Mouse (Mus musculus) layer of hippocampus, postnatal 25 days (tissue): Measurements from ENCODE around the gene Gm10134. TPM values are rescaled to one million over a fixed set of nuclear protein-coding genes. Genes with fewer than 3 reads are reported as not detected.

Experiments
- DNase-seq, 2 experiments: peaks; one replicate each; pipeline ENCODE4 v3.0.0; 2022; ENCODE audit warnings: mixed read lengths in 2 of 2, low spot score in 1 of 2; ENCODE audit errors: extremely low spot score in 1 of 2
- total RNA-seq, 2 experiments: library from RNA; stranded (reverse); gene quantifications; 2 replicates each; pipeline ENCODE4 v1.2.3; 2021

Gene Gm10134
- total RNA-seq, 2 experiments from 2014 or later: 2.0 TPM; not detected in 1

DNA sequence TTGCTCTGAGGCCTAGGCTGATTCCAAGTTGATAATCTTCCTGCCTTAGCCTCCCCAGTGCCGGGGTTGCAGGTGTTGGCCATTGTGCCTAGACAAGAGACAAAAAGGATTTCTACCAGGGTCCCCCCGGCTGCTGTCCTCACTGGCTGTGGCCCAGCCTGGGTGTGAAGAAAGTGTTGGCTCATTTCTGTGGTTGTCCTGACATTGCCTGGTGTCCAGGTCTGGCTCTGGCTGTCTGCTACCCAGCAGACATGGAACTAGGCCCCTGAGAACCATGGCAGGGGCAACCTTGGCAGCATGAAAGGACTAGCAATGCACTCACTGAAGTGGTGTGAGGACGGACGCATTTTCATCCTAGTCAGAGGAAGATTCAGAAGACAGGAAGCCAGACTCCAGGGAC, 24.0 kb downstream of the Gm10134 start:
- no peak for DNase-seq

DNA sequence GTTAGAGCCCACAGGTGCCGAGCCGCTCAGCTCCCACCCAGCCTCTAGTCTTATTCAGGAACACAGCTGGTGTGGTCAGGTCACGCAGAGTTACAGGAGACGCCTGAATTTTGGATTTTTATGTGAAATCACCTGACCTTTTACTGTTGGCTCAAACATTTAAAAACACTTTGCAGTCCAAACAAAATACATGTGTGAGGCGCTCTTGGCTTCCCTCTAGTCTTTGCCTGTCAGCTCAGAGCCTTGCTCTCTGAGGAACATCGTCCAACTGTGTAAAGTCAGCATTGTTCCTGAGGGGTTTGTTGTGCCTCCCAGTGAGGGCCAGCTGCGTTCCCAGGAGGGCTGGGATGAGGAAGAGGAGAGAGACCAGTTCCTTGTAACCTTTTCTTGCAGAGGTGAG, 24.4 kb downstream of the Gm10134 start:
- no peak for DNase-seq

DNA sequence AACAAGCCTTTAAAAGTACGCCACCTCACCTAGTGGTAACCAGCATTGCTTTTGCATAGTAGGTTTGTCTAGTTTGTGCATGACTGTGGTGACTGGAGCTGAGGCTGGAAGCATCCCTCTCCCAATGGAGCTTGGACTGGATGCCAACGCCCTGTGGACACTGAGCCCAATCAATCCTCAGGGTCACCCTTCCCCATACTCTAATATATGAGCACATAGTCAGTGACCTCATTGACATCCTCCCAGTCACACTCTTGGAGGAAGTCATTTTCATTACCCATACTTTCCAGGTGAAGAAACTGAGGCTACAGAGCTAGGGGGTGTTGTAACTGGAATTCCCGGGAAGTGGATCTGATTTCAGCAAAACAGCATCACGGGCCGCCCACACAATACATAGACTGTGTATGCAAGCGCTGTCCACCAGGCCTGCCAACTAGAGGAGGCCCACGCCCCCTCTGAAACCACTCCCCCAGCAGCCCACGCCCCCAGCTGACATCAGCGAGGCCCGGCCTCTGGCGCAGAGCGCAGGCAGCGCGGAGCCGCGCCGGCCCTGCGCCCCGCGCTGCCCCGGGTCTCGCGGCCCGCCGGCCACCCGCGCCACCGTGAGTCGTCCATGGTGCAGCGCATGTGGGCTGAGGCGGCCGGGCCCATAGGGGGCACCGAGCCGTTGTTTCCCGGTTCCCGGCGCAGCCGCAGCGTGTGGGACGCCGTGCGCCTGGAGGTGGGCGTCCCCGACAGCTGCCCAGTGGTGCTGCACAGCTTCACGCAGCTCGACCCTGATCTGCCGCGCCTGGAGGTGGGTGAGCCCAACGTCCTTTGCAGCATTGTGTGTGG, 27.3 kb downstream of the Gm10134 start:
- DNase-seq: peak; percentile 65 to 67

DNA sequence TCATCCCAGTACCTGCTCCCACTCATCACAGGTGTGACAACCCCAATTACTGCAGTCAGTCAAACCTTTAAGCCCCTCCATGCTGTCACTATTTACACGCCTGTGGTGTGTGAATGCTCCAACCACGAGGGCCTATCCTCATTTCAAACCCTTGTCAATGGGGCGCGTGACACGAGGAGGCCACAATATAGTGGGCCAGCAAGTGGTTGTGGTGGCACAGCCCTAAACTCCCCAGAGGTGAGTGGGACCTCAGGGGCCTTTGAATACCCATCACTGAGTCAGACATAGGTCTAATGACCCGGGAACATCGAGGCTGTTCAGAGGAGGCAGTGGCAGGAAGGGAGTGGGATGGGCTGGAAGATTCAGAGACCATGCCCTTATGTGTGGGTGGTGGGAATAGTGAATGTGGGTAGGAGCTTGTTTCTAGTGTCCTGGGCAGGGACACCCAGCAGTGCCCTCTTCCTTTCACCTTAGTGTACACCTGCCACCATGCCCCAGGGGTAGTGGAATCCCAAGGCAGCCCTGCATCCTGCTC, 28.1 kb downstream of the Gm10134 start:
- no peak for DNase-seq

DNA sequence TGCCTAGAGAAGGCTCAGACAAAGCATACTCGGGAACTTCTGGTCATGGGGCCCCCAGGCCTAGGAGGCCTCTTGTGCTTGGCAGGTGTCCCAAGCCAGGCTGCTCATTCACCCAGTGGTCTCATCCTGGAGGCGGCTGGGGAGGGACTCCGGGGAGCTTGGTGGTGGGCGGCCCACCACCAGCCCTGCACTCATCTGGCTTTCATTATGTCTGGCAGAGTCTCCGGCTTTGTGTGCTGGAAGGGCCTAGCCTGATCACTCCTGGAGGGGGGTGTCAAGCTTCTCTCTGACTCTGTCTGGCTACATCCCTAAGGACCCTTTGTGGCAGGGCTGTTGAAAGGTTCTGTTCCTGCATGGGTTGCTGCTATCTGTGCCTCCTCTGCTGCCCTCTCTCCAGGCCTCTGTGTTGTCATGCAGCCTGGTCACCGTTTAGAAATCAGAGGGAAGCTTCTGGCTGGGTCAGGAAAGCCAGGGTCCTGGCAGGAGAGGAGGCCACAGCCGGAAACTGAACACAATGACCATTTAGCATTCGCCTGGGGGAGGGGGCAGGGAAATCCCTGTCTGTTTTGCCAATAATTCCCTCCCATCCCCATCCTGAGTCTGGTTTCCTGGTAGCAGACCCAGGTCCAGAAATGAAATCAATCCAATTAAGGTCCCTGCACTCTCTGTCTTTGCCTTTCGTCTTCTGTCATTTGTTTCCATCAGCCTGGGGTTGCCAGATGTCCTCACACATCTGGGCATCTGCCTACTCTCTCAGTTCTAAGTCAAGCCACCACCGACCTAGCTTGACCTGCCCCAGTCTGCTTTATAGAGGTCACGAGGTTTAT, 28.8 kb downstream of the Gm10134 start:
- no peak for DNase-seq

DNA sequence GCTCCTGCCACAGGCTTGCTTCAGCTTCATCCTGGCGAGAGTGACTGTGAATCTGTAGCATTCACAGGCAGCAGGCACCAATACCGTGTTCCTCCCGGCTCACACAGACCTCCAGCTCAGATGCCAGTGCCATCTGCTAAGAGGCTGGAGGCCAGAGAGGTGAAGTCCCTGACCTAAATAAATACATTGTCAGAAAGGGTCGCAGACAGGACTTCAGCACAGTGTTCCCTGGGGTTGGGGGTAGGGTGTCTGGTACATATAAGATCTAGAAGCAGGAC, 29.3 kb downstream of the Gm10134 start:
- no peak for DNase-seq

DNA sequence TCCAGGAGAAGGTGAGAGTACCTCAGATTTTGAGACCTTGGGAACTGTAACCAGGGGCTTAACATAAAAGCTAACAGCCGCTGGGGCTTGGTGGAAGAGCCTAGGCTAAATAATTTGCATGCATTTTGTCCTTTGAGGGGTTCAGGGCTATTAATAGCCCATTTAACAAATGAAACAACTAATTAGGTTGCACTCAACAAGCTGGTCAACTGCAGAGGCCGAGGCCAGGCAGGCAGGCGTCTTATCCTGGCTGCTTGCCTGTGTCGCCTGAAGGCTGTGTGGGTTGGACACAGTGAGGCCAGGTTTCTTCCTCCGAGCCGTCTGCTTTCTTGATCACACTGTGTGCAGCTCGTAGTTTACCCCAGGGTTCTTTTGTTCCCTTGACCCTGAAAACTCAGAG, 29.8 kb downstream of the Gm10134 start:
- DNase-seq: peak in 1 of 2 experiments; percentile 43

DNA sequence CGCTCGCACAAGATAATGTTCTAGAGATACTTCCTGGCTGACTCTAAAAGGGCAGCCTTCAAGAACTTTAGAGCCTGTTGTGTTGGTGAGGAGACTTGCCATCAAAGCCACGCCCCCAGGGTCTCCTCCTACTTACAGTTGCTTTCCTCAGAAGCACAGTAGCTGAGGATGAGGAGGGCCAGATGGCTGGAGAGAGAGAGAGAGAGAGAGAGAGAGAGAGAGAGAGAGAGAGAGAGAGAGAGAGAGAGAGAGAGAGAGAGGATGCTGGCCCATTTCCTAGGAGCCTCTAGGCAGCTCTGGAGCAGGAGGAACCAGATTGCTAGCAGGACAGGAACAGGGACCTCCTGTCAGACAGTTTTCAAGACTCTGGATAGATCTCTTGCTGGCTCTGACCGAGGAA, 30.3 kb downstream of the Gm10134 start:
- no peak for DNase-seq

DNA sequence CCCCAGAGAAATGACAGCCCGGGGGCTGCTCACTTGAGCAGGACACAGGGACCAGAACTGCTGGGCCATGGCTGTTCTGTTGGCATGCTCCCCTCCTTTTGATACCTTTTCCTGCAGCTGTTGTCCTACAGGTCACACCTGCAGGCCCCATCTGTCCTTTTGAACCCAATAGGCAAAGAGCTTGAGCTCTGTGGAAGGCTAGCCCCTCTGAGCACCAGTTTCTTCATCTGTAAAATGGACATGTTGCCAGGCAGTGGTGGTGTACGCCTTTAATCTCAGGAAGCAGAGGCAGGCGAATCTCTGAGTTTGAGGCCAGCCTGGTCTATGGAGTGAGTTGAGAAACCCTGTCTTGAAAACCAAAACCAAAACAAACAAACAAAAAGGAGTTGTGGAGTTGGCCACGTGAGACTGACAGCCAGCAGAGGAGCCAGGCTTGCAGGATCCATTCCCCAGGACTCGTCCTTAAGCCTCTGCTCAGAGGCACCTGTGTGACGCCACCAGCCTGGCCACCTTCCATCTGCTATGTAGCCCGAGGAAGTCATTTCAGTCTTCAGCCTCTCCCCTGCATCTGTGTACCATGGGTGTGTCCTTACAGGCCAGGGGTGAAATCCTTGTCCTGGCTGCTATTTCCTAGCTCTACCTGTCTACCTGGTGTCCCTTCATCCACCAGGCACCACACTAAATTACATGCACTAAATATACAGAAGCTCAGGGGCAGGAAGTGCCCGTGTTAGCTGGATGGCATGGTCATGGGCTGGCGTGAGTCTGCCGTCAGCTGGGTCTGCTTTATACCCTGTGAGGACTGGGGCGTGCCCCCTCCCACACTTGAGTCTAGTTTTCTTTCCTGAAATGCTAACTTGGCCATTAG, 31.1 kb downstream of the Gm10134 start:
- DNase-seq: no peak

DNA sequence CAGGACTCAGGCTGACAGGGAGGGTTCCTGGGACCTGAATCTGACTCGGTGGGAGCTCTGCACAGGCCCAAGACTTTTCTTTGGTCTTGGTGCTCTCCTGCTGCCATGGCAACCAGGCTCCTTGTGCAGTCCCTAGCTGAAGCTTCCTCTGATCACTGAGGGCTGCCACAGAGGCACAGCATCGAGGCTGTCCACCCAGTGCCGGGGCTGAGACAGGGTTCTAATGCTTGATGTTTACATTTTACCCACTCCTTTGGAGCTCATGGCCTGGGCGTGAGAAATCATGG, 31.7 kb downstream of the Gm10134 start:
- DNase-seq: no peak

DNA sequence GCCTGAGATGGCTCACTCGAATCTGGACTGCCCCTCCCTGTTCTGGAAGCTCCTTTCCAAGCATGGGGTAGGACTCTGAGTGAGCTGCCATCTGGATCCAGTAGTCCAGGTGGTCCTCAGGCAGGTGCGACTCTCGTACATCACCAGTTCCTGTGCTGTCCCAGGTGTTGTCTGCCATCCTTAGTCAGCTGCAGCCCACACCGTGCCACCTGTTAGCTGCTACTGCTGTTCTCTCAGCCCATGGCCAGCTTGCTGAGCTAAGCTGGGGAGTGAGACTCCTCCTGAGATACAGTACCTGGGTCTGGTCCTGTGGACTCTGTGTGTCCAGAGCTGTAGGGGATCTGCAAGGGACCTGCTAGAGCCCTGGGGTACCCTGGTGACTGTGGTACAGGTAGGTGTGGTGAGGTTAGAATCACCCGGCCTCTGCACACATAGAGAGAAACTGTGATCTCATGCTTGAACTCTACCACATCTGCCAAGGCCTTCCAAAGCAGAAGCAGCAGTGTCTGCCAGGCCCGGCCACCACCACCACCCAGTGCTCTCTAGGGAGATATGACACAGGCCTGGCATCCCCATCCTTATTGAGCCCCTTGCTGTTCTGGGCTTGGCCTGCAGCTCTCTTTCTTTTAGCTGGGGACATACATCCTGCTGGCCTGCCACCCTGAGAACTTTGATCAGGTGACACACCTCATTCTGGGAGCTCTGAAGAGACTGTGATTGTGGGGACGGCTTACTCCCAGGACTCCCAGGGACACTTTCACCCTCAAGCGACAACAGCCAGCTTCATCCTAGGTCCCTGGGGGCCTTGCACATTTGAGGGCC, 32.3 kb downstream of the Gm10134 start:
- no peak for DNase-seq

DNA sequence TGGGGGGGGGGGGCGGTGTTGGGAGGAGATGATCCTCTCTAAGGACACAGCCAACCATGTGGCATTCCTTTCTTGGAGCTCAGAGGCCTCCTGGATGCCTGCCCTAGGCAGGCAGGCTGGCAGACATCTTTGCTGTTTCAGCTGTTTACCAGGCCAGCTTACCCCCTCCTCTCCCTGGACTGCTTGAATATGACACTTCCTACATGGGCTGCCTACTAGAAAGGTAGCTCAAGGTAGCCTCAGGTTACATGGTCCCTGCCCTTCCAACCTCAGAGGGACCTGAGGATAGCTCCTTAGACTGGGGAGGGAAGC, 32.9 kb downstream of the Gm10134 start:
- DNase-seq: no peak

DNA sequence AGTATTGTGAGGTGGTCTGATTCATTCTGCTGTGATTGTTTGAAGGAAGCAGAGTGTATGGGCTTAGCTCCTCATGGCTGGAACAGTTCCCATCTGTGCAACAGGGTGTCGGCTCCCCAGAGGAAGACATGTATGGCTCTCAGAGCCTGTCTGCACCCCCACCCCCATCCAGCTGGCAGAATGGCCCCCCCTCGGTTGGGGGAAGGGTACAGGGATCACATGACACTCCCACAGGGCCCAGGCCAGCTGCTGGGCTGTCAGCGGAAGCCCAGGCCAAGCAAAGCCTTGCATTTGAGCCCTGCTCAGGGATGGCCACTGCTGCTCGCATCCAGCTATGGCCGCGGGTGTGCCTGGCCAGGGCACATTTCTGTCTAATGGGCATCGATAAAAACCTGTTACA, 33.3 kb downstream of the Gm10134 start:
- DNase-seq: peak in 1 of 2 experiments; percentile 54

DNA sequence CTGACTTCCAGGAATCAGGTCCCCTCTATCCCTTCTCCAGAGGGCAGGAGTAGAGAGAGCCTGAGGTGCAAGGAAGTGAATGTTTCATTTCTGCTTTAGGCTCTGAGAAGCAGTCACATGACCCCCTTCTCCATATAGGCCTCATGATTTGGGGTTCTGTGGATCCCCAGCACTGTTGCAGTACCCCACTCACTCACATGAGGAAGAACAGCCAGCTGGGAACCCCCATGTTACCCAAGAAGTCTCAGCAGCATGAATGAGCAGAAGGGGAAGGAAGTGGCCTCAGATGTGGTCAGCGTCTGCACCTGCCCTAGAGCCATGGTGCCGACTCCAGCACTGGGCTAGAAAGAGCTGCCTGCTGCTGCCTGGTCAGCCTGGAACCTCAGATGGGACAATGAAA, 34.1 kb downstream of the Gm10134 start:
- no peak for DNase-seq

DNA sequence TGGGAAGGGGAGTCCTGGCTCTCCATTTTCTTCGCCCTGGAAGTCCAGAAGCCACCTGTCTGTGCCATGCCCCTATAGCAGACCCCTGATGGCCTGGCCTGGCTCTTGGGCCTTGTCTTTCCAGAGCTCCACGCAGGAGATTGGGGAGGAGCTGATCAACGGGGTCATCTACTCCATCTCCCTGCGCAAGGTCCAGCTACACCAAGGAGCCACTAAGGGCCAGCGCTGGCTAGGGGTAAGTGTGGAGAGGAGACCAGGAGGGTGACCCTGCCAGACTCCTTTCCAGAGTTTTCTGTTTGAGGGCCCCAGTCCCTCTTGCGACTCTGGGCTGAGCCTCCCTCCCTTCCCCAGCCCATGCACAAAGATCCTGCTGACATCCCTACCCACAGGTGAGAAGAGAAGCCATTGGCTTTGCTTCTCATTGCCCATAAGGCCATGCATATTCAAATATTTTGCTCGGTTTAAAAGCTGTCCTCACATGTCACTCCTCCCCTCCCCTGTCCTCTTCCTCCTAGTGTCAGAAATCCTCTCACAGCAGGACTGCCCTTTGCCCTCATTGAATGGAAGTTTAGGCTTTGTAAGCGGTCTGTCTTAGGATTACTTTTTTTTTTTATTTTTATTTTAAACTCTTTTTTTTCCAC, 34.8 kb downstream of the Gm10134 start:
- DNase-seq: no peak

DNA sequence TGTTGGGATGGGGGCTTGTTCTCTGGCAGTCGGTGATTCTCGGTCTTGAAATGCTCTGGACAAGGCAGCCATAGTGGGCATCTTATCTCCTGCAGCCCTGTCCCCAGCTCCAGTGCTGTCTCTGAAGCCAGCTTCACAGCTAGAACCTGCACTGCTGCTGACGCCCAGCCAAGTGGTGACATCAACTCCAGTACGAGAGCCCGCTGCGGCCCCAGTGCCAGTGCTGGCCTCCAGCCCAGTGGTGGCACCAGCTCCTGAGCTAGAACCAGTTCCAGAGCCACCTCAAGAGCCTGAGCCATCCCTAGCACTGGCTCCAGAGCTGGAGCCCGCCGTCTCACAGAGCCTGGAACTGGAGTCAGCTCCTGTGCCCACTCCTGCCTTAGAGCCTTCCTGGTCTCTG, 38.0 kb downstream of the Gm10134 start:
- peak in 1 of 2 experiments; percentile 55 for DNase-seq

DNA sequence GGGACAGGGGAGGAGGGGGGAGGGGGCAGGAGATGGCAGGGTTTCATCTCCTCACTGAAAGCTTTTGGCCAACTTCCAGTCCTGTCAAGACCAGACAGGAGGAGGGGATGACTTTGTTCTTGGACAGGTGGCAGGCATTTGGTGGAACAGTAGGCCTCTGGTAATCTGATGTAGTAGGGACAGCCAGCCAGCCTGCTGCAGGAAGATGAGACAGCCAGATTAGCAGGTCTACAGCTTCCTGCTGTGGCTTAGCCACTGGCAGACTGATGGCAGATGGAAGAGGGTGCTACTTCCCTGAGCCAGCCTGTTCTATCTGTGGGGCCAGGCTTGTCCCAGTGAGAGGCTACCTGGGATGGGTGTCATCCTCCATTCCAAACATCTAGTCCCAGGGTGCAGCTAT, 40.1 kb downstream of the Gm10134 start:
- DNase-seq: no peak

DNA sequence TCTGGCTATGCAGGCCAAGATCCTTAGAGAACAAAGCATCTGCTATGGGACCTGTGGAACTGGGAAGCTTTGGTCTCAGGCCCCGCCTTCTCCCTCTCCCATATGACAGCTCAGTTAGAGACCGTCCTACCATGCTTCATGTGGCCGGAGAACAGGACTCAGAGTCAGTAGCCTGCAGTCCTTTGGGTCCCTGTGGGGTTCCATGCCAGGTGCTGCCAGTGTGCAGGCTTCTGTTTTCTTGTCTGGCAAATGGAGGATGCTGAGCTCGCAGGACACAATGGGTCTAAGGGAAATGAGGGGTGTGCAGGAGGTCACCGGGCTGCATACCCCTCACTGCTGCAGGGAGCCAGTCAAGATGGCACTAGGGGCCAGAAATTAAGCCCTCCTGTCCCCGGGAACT, 40.7 kb downstream of the Gm10134 start:
- DNase-seq: no peak

DNA sequence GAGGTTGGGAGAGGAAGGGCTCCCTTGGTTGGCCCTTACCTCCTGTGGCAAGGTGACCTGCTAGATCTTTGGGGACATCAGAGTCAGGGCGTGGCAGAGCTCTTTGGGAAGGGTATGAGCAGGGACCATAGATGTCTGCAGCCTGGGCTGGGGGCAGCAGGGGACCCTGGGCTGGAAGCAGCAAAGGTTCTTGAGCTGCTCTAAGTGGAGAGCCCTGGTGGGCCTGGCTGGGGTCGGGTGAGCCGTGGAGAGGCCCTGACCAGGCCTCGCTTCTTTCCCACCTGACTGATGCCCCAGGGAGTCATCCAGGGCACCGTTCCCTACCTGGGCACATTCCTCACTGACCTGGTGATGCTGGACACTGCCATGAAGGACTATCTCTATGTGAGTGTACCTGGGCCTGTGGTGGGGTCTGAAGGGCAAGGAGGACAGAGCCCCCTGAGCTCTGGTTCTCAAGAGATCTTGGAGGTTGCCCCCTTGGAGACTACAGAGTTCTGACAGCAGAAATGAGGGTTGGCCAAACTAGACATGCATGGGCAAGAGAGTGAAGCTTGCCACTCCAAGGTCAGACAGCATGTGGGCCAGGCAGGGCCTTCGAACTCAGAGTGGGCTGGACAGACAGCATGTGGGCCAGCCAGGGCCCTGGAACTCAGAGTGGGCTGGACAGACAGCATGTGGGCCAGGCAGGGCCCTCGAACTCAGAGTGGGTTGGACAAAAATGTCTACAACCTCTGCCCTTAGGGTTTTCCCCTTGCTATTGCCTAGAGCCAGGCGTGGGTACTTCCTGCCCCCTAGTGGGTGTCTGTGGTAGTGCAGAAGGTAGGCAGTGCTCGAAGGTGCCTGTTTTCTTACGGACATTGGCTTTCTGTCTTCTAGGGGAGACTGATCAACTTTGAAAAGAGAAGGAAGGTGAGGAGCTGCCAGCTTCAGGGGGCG, 41.6 kb downstream of the Gm10134 start:
- peak; percentile 74 to 95 for DNase-seq
